Mouse (Mus musculus): ENCODE results near the gene Pex5l. TPM values are rescaled to one million over a fixed set of nuclear protein-coding genes. Genes with fewer than 3 reads are reported as not detected.
A peak's percentile ranks its signal among the peaks of the same experiment; 100 is the strongest.

The Pex5l gene
- 3.6 and 4.1 TPM in 2 replicates for polyA plus RNA-seq (2015; fragmentation: Nextera tagmentation; extraction: Ambion mirVana)

DNA sequence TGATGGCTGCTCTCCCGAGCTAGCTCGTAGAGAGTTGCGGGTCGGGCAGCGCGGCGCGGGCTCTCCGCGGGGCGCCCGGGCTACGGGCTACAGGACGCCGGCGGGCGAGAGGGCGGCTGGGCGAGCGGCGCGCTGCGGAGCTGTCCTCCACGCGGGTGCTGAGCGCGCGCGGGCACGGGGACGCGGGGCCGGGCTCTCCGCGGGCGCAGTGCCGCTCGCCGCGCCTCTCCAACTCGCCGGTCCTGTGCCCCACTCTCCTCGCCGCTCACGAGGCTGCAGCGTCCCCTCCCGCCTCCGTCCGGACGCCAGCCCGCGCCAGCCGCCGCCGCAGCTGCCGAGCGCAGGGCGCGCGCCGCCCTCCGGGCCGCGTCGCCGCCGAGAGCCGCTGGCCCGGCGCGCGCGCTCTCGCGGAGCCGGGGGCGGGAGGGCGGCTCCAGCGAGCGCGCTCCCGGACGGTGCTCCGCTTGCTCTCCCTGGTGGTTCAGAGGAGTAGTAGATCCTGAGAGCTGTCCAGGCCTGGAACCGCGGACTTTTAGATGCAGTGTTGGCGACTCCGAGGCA, at the start of gene Pex5l:
TSS of gene Pex5l (minus strand) at position 347 of the 561 bp plus-strand sequence.
- H3K4me1 ChIP-seq (replicated peaks) = peaks cover 11% of the 10 kb centered on the region; the same call in 1 of the 2 replicates
- no peaks in the 10 kb centered on the region for H3K9me3 ChIP-seq
- H3K36me3 ChIP-seq = no peaks in the 10 kb centered on the region
- H3K27ac ChIP-seq (replicated peaks) = peak within 1 kb of the TSS; percentile 64
- WGBS = under 1% methylated on average over 88 of the region's 88 CpGs
- ATAC-seq (ENCODE audit: low read depth) = peak; percentile 95
- H3K4me3 ChIP-seq = peak within 1 kb of the TSS; percentile 78
- H3K4me2 ChIP-seq = peak within 1 kb of the TSS; percentile 89
- H3K27me3 ChIP-seq = peaks cover 18% of the 10 kb centered on the region
- H3K9ac ChIP-seq = peak within 1 kb of the TSS; percentile 77

DNA sequence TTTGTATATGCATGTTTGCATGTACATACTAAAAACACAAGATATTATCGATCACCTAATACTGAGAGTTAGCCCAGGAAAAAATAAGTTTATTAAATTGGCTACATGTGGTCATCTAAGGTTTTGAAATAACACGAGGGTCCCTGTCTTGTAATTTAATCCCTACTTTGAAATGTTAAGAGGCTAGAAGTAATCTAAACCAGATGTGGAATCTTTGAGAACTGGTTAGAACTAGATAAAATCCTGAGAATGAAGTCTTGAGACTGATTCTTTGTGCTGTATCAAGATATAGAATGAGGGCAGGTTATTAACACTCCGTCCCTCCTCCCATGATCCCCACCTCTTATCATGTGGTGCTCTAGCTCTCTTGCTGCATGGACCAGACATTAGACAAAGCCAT, 22.1 kb upstream of the Pex5l start:
- no peak overlapping the region for H3K4me3 ChIP-seq
- no peaks in the 10 kb centered on the region for H3K36me3 ChIP-seq
- no peaks in the 10 kb centered on the region for H3K27me3 ChIP-seq
- 82% methylated on average over 3 of the region's 3 CpGs for WGBS
- no peak for ATAC-seq (ENCODE audit: low read depth)
- H3K27ac ChIP-seq (replicated peaks) = no peak overlapping the region
- no peaks in the 10 kb centered on the region for H3K4me1 ChIP-seq (replicated peaks)
- H3K4me2 ChIP-seq = no peak overlapping the region
- H3K9me3 ChIP-seq = no peaks in the 10 kb centered on the region
- no peak overlapping the region for H3K9ac ChIP-seq

DNA sequence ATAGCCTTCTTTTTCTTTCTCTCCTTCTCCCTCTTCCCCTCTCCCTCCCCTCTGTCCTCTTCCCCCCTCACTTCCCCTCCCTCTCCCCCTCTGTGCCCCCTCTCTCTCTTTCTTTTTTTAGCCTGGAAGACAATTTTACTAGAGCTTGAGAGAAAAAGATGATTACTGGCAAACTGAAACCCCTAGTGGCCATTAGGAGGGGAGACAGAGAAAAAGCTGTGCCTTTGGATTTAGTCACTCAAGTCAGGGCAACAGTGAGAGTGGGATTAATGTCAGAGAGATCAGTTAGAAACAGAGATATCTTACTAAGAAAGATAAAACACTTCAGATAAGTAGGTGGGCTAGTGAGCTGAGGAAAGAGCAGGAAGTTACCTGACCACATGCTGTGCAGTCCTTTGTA, 20.8 kb upstream of the Pex5l start:
- Histone ChIP-seq H3K27ac (replicated peaks) (no peak overlapping the region), H3K9me3 (no peaks in the 10 kb centered on the region), H3K4me2 (no peak overlapping the region), H3K9ac (no peak overlapping the region), H3K27me3 (no peaks in the 10 kb centered on the region), H3K4me3 (no peak overlapping the region), H3K4me1 (replicated peaks) (no peaks in the 10 kb centered on the region), H3K36me3 (no peaks in the 10 kb centered on the region)
- no peak for ATAC-seq (ENCODE audit: low read depth)

DNA sequence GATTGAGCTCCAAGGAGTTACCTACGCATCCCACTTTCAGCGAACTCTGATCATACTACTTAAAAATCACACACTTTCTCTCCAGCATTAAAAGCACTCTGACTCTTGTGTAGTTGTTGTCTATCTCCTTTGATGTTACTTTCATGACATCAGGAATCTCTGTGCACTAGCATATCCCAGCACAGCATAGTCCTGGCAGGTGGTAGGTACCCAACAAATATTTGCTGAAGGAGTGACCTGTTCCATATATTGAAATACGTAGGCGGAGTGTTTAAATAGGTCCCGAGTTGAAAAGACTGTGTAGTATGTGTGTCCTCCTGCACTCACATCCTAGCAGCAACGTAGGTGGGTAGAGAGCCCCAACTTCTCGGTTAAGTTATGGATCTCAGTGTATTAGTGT, 545 bp upstream of the Pex5l start:
- peaks cover 11% of the 10 kb centered on the region; the same call in 1 of the 2 replicates for H3K4me1 ChIP-seq (replicated peaks)
- peak overlapping the region; percentile 78 for H3K4me3 ChIP-seq
- H3K9ac ChIP-seq = 0 out of 2 replicates have a peak overlapping the region, but pooled peaks have one; percentile 77
- 84% methylated on average over 7 of the region's 7 CpGs for WGBS
- H3K27me3 ChIP-seq = peaks cover 18% of the 10 kb centered on the region
- H3K4me2 ChIP-seq = peak overlapping the region; percentile 89
- no peak overlapping the region for H3K27ac ChIP-seq (replicated peaks)
- H3K9me3 ChIP-seq = no peaks in the 10 kb centered on the region
- no peaks in the 10 kb centered on the region for H3K36me3 ChIP-seq
- no peak for ATAC-seq (ENCODE audit: low read depth)

DNA sequence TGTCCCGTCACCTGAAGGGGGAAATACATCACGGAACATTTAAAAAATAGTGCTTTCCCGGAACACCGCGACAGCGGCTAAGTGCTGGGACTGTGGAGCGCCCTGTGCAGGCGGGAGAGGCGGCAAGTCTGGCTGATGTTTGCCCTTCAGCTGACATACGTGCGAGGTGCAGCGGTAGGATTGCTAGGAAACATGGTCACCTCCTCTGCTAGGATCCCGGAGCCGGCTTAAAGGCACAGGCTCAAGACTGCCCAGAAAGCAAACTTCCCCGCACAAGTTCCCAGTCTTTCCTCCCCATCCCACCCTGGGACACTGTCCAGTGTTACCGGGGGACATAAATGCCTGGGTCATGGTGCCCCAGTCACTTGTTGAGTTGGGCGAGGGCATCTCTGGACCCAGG, 649 bp downstream of the Pex5l start:
- H3K27me3 ChIP-seq = peaks cover 18% of the 10 kb centered on the region
- H3K4me1 ChIP-seq (replicated peaks) = peaks cover 11% of the 10 kb centered on the region; the same call in 1 of the 2 replicates
- H3K36me3 ChIP-seq = no peaks in the 10 kb centered on the region
- H3K9ac ChIP-seq = peak overlapping the region; percentile 77
- under 1% methylated on average over 17 of the region's 17 CpGs for WGBS
- H3K27ac ChIP-seq (replicated peaks) = no peak overlapping the region; the same call in 1 of the 2 replicates
- ATAC-seq (ENCODE audit: low read depth) = peak; percentile 60
- peak overlapping the region; percentile 78 for H3K4me3 ChIP-seq
- H3K9me3 ChIP-seq = no peaks in the 10 kb centered on the region
- peak overlapping the region; percentile 89 for H3K4me2 ChIP-seq

DNA sequence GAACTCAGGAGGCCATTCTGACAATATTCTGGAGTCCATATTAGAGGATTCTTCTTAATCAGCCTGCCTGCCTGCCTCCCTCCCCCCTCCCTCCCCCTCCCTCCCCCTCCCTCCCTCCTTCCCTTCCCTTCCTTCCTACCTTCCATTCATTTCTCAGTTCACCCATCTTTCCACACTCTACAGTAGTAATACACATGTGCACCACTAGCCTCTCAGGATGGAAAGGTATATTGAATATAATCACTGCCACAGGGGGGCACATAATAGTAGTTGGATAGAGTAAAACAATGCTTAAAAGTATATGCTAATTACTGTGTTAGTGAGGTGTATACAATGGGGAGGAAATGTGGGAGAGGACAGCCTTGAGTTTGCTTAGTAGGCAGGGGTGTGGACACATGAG, 13.1 kb downstream of the Pex5l start:
- no peak overlapping the region for H3K27ac ChIP-seq (replicated peaks)
- H3K4me1 ChIP-seq (replicated peaks) = no peaks in the 10 kb centered on the region
- H3K4me2 ChIP-seq = no peak overlapping the region
- no peaks in the 10 kb centered on the region for H3K27me3 ChIP-seq
- no peak overlapping the region for H3K9ac ChIP-seq
- no peak for ATAC-seq (ENCODE audit: low read depth)
- H3K4me3 ChIP-seq = no peak overlapping the region
- H3K9me3 ChIP-seq = no peaks in the 10 kb centered on the region
- no peaks in the 10 kb centered on the region for H3K36me3 ChIP-seq

DNA sequence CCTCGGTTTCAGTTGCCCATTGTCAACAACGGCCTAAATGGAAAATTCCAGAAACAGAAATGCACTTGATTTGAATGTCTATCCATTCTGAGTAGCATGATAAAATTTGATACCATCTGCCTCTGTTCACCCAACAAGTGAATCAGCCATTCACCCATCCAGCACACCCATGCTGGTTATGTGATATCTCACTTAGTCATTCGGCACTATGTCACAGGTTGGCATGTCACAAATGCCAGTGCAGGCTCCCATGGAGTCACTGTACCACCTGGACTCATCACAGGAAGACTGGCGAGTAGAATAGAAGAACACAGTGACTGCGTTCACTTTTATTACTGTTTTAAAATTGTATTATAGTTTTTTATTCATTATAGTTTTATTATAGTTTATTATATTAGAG, 18.3 kb downstream of the Pex5l start:
- H3K27me3 ChIP-seq = no peaks in the 10 kb centered on the region
- peaks cover 7% of the 10 kb centered on the region; the same call in 1 of the 2 replicates for H3K4me1 ChIP-seq (replicated peaks)
- 93% methylated on average over 5 of the region's 5 CpGs for WGBS
- ATAC-seq (ENCODE audit: low read depth) = no peak
- no peak overlapping the region for H3K4me3 ChIP-seq
- H3K9ac ChIP-seq = no peak overlapping the region
- no peaks in the 10 kb centered on the region for H3K9me3 ChIP-seq
- H3K27ac ChIP-seq (replicated peaks) = no peak overlapping the region
- no peaks in the 10 kb centered on the region for H3K36me3 ChIP-seq
- no peak overlapping the region for H3K4me2 ChIP-seq

DNA sequence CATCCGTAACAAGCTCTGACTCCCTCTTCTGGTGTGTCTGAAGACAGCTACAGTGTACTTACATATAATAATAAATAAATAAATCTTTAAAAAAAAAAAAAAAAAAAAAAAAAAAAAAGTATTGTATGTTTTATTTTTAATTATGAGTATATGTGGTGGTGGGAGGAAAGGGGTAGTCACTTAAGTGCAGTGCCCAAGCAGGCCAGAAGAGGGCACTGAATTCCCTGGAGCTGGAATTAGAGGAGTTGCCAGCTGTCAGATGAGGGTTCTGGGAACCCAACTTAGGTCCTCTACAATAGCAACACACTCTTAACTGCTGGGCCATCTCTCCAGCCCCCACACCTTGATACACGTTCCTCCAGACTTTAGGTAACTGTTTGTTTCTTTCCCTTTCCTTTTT, 37.3 kb downstream of the Pex5l start:
- no peaks in the 10 kb centered on the region for H3K27me3 ChIP-seq
- no peak for ATAC-seq (ENCODE audit: low read depth)
- no peak overlapping the region for H3K9ac ChIP-seq
- no peaks in the 10 kb centered on the region for H3K4me1 ChIP-seq (replicated peaks)
- H3K4me2 ChIP-seq = no peak overlapping the region
- WGBS = 94% methylated on average over 2 of the region's 2 CpGs
- H3K9me3 ChIP-seq = no peaks in the 10 kb centered on the region
- no peaks in the 10 kb centered on the region for H3K36me3 ChIP-seq
- no peak overlapping the region for H3K27ac ChIP-seq (replicated peaks)
- H3K4me3 ChIP-seq = no peak overlapping the region

DNA sequence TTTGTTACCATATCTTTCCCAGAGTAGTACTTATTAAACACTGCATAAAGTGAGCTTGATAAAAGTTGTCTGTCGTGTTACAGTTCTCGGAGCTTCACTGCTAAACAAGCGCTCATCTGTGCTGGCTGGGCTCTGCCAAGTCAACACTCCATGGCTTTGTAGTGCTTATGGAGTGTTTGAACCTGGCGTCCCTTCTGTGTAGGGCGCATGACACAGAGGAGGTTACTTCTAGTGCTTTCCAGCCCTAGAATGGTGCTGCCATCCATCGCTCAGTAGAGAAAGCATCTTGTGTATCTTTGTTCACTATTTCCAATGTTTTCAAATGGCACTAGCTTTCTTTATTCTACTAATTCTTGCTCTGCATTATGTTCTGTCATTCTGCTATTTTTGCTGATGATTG, 39.5 kb downstream of the Pex5l start:
- H3K27me3 ChIP-seq = no peaks in the 10 kb centered on the region
- WGBS = 92% methylated on average over 6 of the region's 6 CpGs
- ATAC-seq (ENCODE audit: low read depth) = no peak

DNA sequence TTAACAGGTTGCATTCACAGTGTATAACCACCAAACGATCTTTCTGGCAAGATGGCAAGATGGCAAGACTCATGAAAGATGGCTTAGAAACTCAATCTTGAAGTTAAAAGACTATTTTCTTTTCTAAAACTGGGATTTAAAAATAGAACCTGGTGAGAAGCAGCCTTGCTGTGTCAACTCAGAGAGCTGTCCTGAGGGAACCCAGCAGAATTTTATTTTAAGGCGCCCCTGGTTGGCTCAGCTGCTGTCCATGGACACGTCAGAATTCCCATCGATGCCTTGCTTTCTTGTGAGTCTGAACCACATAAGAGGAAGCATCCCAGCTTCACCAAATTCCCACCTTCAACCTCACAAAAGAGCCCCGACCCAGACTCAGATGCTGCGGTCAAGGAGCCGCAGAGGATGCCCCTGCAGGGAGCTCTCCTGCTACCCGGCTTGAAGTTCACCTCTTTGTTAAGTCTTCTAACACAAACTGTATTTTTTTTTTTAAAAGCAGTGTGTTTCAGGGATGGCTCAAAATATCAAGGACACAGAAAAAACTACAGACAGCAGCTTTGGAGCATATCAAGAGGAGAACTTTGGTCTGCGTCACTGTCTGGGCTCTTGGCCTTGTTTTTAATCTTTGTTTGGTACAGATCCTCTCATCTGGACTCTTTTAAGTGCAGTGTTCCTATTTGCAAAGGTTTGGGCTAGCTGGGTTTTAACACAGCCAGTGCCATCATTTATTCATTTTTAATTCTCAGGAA, 44.3 kb downstream of the Pex5l start:
- no peak overlapping the region for H3K4me3 ChIP-seq
- WGBS = 79% methylated on average over 9 of the region's 9 CpGs
- peaks cover 3% of the 10 kb centered on the region for H3K4me1 ChIP-seq (replicated peaks)
- H3K27ac ChIP-seq (replicated peaks) = no peak overlapping the region
- H3K36me3 ChIP-seq = no peaks in the 10 kb centered on the region
- H3K9ac ChIP-seq = no peak overlapping the region
- no peak for ATAC-seq (ENCODE audit: low read depth)
- no peak overlapping the region for H3K4me2 ChIP-seq
- H3K9me3 ChIP-seq = no peaks in the 10 kb centered on the region
- H3K27me3 ChIP-seq = no peaks in the 10 kb centered on the region

More for the DNA sequence above, 39.5 kb downstream of the Pex5l start:
- H3K9ac ChIP-seq = no peak overlapping the region
- H3K9me3 ChIP-seq = no peaks in the 10 kb centered on the region
- no peak overlapping the region for H3K4me3 ChIP-seq
- H3K4me1 ChIP-seq (replicated peaks) = no peaks in the 10 kb centered on the region
- no peak overlapping the region for H3K27ac ChIP-seq (replicated peaks)
- H3K4me2 ChIP-seq = no peak overlapping the region
- no peaks in the 10 kb centered on the region for H3K36me3 ChIP-seq

DNA sequence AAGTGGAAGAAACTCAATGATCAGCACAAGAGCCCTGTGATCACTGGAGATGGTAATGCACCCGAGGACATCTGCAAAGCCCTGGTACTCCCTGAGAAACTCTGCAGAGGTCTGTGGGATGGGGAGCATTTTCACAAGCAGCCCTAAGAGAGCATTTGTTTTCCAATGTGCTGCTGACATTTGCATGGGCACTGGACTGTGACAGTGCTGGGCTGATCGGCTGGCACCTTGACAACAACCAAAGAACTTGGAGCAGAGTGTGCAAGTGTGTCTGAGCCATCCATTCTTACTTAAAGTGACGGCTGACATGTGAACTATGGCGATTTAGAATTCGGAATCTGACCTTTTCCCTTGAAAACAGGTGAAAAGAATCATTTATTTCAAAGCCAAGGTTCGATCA, 49.4 kb downstream of the Pex5l start:
- Histone ChIP-seq H3K27ac (replicated peaks) (peak overlapping the region; percentile 49; the same call in 1 of the 2 replicates), H3K27me3 (no peaks in the 10 kb centered on the region), H3K4me1 (replicated peaks) (peaks cover 20% of the 10 kb centered on the region), H3K4me2 (no peak overlapping the region), H3K36me3 (no peaks in the 10 kb centered on the region), H3K4me3 (no peak overlapping the region), H3K9me3 (no peaks in the 10 kb centered on the region), H3K9ac (no peak overlapping the region)
- ATAC-seq (ENCODE audit: low read depth) = peak; percentile 80
- WGBS = 63% methylated on average over 6 of the region's 6 CpGs

DNA sequence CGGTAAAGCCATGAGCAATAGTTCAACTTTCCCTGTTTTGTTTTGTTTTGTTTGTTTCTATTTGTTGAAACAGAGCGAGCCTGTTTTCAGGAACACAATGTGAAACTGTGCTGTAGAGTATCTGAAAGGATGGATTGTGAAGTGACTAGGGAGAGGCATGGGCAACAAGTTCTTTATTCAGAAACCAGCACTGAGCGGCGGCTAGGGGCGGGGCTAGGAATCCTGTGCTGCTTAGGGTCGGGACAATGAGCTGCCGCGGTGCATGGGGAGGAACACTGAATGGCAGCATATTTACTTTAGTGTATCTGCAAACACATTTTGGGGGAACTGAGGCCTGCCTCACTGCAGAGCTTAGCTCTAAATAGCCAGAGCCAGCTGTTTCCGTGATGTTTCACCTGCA, 53.0 kb downstream of the Pex5l start:
- H3K4me2 ChIP-seq = peak overlapping the region; percentile 47
- no peaks in the 10 kb centered on the region for H3K9me3 ChIP-seq
- H3K27me3 ChIP-seq = no peaks in the 10 kb centered on the region
- H3K36me3 ChIP-seq = no peaks in the 10 kb centered on the region
- no peak overlapping the region for H3K27ac ChIP-seq (replicated peaks)
- H3K4me3 ChIP-seq = no peak overlapping the region
- peak; percentile 81 for ATAC-seq (ENCODE audit: low read depth)
- H3K4me1 ChIP-seq (replicated peaks) = peaks cover 20% of the 10 kb centered on the region
- 15% methylated on average over 9 of the region's 9 CpGs for WGBS
- H3K9ac ChIP-seq = 0 out of 2 replicates have a peak overlapping the region, but pooled peaks have one; percentile 13
